Mouse (Mus musculus) frontal cortex, adult (tissue): ENCODE results near the gene Ap4e1.

Experiments
- ATAC-seq: cut with Nextera tagmentation; 2 replicates; pipeline ENCODE4 v1.9.2; 2017; ENCODE audit warnings: mild to moderate bottlenecking, moderate library complexity, mixed read lengths; ENCODE audit not compliant: low TSS enrichment

The Ap4e1 gene

DNA sequence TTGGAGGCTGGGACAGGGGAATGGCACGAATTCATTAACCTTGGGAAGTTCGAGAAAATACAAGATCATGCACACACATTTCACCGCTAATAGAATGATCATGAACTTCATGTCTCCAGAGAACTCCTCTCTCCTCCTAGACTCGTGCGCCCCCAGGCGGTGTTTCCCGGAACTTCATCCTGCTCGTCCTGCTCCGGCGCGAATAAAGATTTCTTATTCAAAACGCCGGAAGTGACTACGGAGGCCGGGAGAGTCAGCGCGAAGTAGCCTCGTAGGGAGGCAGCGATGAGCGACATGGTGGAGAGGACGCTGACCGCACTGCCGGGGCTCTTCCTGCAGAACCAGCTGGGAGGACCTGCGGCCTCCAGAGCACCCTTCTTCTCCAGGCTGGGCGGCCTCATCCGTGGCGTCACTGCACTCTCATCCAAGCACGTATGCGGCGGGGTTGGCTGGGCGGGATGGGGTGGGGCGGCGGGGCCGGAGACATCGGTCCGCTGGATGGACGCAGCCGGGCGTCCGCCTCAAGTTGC lies at the start of gene Ap4e1:
TSS of gene Ap4e1 (plus strand) at position 249 of the 530 bp plus-strand sequence.
- ATAC-seq, result peak; percentile 96

DNA sequence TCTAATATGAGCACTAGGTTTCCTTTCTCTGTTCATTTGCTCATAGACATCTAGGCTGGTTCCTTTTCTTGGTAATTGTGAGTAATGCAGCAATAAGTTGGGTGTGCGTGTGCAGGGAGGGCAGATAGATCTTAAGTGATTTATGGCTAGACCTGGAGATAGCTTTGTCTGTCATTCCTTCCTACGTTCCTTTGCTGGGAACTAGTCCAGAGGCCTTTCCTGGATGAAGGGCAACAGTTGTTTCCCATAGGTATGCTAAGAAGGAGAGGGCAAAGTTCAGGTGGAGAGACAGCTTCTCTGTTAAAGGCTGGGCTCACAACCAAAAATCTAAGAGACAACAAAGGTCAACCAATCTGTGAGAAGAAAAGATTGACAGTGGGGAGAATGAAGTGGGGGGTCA lies 46.8 kb upstream of the Ap4e1 start:
- no peak for ATAC-seq

DNA sequence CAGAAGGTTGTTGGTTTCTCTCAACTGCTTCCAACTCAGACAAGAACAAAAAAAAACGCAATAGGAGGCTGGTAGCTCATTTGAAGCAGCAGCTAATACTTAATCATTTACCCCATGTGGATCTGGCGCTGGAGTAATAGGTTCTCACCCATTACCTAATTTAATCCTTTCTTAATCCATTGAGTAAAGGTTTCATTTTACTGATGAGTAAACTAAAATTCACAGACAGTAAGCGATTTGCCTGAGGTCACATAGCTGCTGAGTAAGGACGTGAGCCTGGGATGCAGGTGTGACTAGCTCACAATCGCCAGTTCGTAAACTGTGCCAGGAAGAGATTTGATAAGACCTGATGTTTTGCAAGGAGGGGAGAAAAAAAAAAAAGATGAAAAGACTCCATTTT lies 31.1 kb upstream of the Ap4e1 start:
- no peak for ATAC-seq

DNA sequence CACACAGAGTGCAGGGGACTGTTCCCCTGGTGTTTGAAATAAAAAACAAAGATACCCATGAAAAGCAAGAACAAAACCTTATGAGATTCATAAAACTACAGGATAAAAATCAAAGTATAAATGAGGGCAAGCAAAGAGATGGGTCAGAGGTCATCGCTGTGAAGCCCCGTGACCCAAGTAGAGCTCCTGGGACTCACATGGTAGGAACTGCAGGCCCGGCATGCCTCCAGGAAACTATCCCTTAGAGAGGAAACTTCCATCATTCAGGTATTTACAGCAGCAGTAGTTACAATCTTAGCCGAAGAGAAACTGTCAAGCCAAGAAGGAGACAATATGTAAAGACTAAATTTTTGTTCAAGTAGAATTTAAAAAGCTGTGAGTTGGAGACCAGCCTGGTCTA lies 25.3 kb upstream of the Ap4e1 start:
- no peak for ATAC-seq

DNA sequence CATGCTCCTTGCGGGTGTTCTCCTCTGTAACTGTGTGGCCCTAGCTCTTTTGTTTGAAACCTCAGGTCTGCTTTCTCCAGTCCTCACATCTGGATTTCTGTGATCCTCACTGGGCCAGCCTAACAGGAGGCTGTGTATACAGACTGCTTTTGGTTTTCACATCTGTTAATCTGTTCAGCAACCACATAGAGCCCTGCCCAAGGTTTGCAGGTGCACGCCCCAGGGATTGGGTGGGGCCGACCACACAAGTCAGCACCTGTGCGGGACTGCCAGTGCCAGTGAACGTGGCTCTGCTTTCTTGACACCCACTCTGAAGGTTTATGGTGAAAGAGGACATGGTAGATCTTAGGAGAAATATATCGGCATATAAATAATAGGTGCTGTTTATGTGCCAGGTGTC lies 18.6 kb upstream of the Ap4e1 start:
- ATAC-seq, result no peak

DNA sequence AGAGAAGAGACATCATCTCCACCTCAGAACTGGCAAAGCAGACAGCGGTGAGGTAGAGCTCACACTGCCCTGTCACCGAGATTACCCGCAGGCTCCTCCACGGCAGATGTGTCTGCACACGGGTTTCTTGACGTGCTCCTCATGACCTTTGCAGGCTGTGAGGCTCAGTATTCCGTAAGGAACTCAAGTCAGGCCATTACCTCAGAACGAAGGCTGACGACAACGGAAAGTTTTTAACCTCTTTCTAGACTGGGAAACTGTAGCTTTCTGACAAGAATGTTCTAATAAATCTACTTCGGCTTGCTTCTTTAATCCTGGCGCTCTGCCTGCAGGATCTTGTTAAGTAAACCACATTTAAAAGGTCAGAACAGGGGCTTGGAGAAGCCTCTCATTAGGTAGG lies 15.8 kb upstream of the Ap4e1 start:
- no peak for ATAC-seq

DNA sequence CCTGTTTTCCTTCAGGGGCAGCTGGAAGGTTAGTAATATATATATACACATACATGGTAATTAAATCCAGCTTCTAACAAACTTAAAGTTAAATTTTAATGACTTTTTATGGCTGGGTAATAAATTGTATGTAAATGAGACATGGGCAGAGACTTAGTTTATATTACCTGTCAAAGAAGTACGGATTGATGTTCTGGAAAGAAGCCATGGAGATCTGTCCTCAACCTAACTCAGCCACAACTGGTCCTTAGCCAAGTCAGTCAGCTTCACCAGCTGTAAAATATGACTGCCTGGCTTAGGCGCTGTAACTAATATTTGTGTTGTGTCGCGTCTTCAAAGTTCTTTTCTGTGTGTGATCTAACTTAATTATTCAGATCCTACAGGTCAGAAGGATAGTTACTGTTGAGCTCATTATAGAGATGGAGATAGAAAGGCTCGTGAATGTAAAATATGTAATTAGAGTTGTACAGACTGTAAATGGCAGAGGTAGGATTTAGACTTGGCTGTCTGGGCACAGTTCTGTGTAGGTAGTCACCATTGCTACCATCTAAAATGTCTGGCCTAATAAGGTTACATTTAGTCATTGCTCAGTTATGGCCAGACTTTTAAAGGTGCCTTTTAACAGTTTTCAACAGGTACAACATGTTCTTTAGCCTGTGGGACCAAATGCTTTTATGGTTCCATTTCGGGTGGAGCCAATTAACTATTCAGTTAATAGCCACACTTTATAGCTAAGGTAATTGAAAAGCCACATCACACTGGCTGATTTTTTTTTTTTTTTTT lies 13.9 kb upstream of the Ap4e1 start:
- ATAC-seq, result no peak

DNA sequence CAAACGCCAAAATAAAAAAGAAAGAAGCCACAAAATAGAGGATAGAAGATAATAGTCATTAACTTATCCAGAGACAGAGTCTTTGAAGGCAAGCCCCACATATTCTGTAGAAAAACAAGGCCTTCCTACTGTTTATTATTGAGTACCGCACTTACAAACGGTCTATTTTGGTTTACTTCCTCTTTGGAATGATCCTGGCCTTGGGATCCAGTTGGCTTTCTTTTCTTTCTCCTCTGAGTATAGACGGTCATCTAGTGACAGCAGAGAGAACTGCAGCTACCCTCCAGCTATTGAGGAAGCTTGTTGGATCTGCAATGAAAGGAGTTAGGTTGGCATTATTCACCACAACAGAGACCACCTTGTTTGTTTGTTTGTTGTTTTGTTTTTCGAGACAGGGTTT lies 11.8 kb upstream of the Ap4e1 start:
- peak; percentile 98 for ATAC-seq

DNA sequence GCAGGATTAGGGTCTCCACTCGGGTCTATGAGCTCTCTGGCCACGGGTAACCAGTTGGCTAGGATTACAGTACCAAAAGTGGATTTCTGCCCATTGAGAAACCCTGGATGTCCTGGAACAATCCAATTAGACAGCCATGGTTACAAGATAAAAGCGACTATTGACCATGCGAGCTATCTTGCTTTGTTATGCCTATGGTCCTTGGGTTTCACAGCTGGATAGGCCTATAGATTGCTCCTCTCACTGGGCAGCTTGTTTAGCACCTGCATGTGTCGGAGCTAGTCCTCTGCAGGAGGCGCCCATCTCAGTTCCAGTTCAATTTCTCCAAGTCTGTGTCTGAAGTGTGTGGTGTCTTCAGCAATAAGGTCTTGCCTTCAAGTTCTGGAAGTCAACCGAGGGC lies 10.3 kb upstream of the Ap4e1 start:
- no peak for ATAC-seq

DNA sequence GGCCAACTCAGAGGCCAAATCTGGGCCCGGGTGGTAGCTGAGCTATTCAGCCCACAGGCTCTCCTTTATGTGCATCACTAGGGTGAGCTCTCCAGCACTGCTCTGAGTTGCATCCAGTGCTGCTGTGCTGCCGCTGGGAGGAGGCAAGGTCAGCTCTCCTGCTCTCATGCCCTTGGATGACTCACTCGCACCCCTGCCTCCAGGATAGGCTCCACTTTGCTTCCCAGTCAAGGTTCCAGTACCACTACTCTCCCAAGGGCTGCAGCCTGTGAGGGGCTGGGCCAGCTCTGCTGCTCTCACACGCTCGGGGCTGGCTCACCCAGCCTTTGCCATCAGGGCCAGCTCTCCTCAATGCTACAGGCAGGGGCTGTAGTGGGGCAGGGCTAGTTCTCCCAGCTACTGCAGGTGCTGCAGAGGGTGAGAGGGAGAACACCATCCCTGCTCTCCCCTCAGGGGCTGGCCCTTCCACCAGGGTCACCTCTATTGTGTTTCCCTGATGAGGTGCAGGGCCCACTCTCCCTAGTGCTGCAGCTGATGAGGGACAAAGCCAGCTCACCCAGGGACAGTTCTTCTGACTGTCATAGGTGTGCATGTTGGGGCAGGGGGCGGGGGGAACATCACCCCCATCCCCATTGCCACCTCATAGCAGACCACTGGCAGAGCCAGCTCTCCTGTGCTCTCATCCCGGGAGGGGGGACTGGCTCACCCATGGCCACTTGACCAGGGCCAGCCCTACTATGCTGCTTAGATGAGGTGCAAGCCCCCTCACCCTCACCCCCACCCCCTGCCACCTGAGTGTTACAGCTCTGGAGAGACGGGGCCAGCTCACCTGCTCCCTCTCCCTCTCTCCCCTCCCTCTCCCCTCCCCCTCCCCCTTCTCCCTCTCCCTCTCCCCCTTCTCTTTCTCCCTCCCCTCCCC lies 7.9 kb upstream of the Ap4e1 start:
- no peak for ATAC-seq

DNA sequence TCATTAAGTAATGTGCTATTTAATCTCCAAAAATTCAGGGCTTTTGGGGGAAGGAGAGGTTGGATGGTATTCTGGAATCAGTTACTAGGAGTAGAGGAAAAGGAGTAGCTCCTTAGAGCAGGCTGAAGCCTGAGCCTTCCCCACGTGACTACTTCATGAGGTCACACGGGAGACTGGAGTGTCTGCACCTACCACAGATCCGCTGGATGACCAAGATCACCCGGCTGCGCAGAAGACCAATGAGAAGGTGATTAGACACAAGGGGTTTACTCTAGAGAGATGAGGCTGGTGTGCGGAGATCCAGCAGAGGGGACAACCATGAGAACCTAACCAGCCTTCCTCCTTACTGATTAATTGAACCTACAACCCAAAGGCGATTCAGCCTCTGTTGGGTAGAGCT lies 4.5 kb upstream of the Ap4e1 start:
- ATAC-seq, result no peak

DNA sequence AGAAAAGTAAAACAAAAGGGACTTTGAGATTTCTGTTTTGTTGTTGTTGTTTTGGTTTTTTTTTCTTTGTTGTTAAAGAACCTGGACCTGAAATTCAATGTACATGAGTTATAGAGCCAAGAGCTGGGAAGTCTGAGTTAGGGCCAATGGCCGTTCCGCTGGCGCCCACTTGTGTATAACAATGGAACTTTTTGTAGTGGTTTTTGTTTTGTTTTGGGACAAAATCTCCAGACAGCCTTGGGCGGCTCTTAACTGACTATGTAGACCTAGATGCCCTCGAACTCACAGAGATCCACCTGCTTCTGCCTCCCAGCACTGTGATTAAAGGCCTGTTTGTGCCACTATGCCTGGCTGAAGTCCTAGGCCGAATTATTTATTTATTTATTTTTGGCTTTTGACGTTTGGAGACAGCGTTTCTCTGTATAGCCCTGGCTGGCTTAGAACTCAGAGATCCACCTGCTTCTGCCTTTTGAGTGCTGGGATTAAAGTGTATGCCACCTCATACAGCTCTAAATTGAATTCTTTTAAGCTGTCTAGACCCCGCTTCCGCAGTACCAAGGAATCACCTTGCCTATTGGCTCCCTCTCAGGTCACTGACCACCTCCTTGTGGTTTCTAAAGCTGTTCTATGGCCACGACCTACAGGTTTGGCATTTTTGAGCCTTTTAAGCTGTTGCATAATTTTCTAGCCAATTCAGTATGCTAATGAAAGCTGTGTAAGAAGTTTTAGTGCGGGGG lies 1.7 kb upstream of the Ap4e1 start:
- no peak for ATAC-seq

DNA sequence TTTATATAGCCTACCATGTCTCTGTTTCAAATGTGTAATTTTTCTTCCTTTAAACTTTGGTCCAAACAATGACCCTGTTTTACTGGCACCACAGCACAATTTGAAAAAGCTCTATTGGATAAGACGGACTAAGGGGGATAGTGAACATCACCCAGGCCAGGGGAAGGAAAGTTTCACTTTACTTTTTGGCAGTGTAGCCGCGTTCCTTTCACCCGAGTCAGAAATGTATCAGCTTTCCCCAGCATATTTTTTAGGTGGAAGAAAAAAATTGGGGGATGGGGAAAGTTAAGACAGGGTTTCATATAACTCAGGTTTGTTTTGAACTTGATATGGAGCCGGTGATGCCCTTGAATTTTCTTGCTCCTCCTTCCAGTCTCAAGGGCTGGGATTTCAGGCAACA lies 1.0 kb upstream of the Ap4e1 start:
- ATAC-seq, result no peak

DNA sequence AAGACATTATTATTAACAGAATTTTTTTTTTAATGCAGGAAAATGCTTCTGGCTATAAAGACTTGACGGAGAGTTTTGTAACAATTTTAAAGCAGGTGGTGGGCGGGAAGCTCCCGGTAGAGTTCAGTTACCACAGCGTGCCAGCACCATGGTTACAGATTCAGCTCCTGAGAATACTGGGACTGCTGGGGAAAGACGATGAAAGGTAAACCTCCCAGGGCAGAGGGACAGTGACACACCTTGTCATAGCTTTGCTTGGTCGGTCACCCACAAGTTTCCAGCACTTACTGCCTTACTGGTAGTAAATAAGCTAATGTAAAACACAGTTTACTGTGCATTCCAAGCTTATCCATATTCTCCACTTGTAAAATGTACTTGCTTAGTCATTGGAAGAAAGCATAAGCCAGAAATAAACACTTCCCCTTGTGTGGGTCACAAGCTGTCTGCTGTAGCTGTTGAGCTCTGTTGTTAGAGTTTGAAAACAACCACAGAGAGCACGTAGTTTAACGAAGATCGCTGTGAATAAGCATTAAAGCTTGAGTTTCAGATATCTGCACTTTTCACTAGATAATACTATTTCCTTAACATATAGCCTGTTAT lies 26.6 kb downstream of the Ap4e1 start:
- peak; percentile 91 for ATAC-seq

DNA sequence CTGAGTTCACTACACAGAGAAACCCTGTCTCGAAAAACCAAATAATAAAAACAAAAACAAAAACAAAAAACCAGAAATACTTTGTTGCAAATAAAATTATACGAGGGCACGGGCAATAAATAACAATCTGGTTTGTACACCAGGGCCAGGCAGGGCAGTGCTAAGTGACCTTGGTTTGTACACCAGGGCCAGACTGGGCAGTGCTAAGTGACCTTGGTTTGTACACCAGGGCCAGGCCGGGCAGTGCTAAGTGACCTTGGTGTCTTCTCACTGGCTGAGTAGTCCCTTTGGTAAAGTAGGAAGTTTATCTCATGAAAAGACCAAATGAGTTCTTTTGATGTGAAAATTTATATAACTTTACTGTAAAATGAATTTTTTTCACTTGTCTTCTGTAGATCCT lies 28.8 kb downstream of the Ap4e1 start:
- ATAC-seq, result no peak

DNA sequence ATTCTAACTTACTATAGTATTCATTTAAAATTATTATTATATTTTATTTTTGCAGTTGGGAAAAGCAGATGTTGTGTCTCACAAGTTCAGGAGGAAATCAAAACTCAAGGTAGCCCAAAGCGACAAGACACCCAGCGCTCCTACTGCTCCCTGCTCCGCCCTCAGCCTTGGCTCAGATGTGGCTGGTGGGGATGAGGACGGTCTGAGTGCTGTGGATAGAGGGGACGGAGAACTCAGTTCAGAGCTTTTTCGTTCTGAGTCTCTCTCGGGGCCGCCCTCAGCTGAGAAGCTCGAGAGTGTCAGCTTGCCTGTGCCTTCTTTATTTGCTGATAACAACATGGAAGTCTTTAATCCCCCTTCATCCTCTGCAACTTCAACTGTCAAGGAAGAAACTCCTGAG lies 53.0 kb downstream of the Ap4e1 start:
- ATAC-seq, result no peak

DNA sequence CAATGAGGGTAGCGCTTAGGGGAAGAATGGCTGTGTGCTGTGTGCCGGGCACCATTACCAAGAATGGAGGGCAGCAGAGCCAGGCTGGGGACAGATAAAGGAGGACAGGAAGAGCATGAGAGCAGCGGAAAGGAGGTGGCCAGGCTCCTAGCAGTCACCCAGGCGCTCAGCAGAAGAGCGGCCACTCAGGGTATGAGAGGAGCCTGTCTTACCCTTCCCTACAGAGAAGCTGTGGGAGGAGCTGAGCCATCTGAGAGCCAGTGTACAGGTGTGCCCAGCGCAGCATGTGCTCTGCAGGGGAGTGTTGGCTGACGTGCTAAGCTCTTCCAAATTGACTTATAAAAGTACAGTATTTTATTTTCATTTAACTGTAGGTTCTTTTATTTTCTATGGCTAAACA lies 60.3 kb downstream of the Ap4e1 start:
- ATAC-seq, result no peak

DNA sequence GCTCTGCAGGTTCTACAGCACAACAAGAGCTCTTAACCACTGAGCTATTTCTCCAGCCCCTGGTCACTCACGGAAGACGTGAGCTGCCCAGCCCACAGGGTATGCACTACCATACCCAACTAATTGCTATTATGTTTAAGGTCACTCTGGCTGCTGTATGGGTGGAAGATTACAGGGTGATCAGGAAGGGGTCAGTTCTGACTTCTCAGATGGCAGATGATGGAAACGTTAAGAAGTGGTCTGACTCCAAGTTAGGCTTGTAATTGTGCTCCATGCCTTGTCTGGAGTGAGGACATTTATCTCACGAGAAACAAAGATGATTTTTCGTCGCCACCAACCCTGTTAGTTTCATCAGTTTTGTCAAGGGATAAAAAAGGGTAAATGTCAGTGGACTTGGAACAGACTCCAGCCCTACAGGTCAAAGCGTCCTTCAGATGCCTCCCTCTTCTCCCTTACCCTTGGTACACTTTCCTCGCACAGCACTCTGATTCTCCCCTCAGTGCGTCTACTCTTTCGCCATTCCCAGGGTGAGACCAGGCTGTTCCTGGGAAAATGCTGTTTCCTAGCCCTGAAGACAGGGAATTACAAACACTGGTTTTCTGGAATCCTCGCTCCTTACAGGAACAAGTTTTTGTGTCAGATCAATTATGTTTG lies 61.4 kb downstream of the Ap4e1 start:
- ATAC-seq, result peak; percentile 43

DNA sequence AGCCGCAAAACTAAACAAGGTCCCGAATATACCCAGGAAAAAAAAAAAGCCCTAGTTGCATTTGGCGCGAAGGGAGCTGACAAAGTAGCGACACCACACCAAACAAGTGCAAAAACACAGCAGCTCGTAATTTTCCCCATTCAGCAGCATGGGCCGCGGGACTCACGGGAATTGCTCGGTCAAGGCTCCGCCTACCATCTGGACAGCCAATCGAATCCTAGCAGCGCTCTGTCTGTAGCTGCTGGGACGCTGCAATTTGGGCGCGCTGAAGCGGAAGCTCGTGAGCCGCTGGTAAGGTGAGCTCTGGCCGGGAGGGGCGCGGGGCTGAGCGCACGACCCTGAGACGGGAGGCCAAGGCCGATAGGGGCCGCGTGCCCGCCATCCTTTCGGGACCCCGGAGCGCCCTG lies 61.9 kb downstream of the Ap4e1 start, which contains the start of gene Blvra:
TSS of gene Blvra (plus strand) at position 231 of the 407 bp plus-strand sequence.
- ATAC-seq, result peak; percentile 100

DNA sequence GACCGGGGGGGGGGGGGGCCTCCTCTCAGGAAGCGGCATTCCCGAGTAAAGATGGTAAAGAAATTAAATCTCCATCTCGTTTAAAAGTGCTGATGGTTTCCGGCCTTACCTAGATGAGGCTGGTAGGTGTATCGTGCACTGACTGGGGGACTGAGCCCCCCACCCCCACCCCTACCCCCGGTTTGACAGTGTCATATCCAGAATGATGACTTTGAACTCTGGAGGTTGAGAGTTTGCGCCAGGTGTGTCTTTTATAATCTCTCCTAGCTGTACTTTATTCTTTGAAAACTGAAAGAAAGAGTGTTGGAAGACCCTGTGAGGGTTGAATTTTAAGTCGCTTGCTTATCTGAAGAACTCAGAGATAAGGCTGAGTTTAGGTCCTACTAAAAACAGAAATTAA lies 62.4 kb downstream of the Ap4e1 start:
- ATAC-seq, result no peak

DNA sequence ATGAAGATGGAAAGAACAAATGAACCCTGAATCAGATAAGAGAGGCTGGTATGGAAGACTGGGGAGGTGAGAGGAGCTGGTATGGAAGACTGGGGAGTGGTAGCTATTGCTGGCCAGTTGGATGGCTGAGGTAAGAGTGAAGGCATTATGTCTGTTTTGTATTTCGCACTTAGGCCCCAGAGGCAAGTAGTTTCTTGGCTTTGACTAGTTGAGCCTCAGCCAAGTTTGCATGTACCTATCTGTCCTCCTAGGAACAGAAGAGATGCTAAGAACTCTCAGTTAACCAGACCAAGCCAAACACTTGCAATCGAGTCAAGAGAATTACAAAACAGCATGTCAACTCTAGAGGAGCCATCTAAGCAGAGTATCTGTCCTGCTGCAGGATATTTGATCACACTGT lies 65.6 kb downstream of the Ap4e1 start:
- no peak for ATAC-seq
